Mouse (Mus musculus) cerebral cortex, adult 2 months (tissue): ENCODE data around the gene Prkn.

Source experiments
- WGBS: fragments of 180-500 bp; shearing (Covaris S2); methylation state at CpG from one replicate; pipeline ENCODE4 v1.1.7; 2018; 5-methylcytosine and 5-hydroxymethylcytosine counted together

The Prkn gene

GRCm38 (mm10) chr17:11538826-11539225 lies 698.6 kb downstream of the Prkn start:
- WGBS = 92% methylated on average over 7 of the region's 7 CpGs

DNA sequence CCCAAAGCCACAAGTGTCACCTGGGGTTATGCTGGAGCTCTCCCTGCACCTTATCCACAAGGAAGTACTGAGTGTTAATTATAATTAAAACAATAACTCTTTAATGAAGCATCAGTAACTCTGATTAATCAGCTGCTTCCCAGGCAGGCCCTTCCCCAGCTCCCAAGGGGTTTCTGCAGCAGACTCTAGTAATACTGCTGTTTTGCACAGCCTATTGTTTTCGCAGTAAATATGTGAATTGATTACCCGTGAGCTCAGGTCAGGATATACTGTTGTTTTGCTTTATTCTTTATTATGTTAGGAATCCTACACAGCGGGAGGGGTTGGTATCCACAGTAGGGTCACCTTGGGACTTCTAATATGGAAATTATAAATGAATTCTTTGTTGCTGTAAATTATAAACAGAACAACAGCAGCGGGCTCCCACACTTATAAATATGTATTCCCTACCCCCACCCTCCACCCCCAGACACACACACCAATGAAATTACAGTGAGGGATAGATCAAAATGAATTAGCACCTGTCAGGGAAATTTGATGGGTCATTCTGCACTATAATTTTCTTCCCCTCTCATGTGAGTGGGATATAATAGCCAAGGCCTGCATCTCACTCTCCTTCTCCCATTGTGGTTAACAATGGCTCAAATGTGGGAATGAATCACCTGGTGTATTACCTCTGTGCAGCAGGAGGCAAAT lies 701.9 kb downstream of the Prkn start:
- 78% methylated on average over 4 of the region's 4 CpGs for WGBS

GRCm38 (mm10) chr17:11550562-11550961 lies 710.4 kb downstream of the Prkn start:
- WGBS = 86% methylated on average over 5 of the region's 5 CpGs

GRCm38 (mm10) chr17:11565681-11566080 lies 725.5 kb downstream of the Prkn start:
- 86% methylated on average over 6 of the region's 6 CpGs for WGBS

DNA sequence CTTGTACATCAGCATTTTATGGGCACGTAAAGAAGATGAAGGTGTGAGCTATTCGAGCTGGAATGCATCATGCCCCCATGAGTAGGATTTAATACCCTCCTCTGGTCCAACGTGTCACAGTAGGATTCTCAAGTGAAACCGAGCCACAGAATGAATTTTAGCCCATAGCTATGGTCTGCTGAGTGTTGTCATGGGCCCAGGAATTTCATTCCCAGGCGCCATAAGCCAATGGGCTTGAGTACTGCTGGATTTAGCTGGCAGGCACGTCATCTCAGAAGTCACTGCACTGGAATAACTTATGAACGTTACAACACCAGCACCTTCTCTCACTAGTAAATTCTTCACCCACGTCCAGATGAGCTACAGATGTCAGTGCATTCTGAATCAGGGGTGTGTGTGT lies 730.2 kb downstream of the Prkn start:
- WGBS = 78% methylated on average over 8 of the region's 8 CpGs

DNA sequence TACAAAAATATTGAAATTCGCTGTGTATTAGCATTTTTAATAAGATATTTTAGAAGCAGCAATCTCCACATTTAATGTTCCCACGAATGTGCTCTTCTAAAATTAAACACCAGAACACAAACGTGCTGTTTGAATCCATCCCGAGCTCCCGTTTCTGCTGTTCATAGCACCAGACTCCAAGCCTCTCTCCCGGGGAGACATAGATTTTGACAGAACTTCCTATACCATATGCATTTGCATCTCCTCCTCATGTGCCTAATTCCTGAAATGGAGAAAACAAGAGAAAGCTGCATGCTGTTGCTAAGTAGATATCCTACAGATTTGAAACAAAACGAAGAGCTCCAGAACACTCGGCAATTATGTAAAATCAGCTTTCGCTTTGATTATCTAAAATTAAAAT lies 733.5 kb downstream of the Prkn start:
- WGBS = 44% methylated on average over 9 of the region's 9 CpGs

DNA sequence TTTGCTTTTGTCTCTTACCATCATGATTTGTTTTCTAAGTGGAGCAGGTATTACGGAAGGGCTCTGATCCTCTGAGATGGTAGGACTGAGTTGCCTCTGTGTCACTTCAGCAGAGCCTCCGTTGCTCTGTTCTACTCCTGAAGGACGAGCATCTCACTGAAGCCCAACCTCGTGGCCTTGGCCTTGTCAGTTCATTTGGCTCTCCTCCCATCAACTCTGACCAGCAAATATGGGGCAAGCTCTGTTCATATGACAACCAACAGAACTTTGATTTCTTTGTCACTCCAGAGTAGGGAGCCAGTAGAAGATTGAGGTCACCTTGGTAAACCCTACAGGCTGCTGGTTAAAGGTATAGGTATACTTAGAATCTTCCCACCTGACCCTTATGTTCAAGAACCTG lies 745.3 kb downstream of the Prkn start:
- WGBS = 91% methylated on average over 4 of the region's 4 CpGs

DNA sequence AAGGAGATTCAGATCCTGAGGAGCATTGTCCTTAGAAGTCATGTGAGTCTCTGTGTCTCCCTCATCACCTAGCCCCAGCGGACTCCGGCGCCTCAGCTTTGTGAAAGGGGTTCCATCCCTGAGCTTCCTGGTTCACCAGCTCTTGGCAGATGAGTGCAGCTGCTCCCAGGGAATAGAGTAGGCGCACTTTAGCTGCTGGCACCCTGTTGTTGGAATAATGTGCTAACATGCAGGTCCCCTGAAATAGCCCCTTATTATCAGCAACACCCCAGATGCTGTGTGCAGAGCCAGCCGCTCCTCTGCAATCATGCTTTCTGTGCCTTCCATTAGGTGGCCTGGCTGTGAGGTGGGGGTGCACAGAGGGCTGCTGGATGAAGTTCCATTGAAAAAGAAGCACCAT lies 767.7 kb downstream of the Prkn start:
- WGBS = 76% methylated on average over 5 of the region's 5 CpGs

GRCm38 (mm10) chr17:11611459-11611858 lies 771.3 kb downstream of the Prkn start:
- WGBS = 4% methylated on average over 7 of the region's 7 CpGs

- 55% methylated on average over 21 of the region's 21 CpGs for WGBS
These were observed 772.8 kb downstream of the Prkn start for GRCm38 (mm10) chr17:11612801-11613531.

DNA sequence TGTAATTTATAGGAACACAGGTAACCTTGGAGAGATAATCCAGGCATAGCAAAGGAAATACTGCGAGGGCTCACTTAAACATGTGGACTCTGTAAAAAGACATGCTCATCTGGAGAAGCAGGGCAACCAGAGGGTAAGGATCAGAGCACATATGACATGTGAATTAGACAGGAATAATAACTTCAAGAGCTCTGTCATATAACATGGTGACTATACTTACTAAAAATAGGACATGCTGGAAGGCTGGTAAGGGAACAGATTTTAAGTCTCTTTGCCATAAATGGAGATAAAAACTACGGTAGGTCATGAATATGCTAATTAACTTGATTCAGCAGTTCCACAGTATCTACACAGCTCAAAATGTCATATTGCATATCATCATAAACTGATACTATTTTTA lies 777.4 kb downstream of the Prkn start:
- 57% methylated on average over 2 of the region's 2 CpGs for WGBS

GRCm38 (mm10) chr17:11618886-11619590 lies 778.9 kb downstream of the Prkn start:
- WGBS = 50% methylated on average over 8 of the region's 8 CpGs

DNA sequence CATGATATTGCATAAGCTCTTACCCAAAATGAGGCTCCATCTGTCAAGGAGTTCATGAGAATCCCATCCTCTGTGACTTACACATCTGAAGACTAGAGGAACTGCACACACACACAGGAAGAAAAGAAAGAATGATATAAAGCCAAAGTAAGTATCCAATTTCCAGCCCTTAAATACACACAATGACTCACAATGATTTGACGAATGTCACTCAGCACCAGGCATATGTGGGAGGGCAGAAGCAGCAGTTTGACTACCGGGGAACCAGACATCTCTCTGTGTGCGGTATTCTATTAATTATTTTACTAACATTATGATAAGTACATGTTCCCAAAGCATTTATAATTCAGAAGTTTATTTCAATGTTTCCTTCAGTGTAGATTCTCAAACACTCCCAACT lies 780.6 kb downstream of the Prkn start:
- 59% methylated on average over 3 of the region's 3 CpGs for WGBS

GRCm38 (mm10) chr17:11621492-11621891 lies 781.3 kb downstream of the Prkn start:
- 42% methylated on average over 3 of the region's 3 CpGs for WGBS

DNA sequence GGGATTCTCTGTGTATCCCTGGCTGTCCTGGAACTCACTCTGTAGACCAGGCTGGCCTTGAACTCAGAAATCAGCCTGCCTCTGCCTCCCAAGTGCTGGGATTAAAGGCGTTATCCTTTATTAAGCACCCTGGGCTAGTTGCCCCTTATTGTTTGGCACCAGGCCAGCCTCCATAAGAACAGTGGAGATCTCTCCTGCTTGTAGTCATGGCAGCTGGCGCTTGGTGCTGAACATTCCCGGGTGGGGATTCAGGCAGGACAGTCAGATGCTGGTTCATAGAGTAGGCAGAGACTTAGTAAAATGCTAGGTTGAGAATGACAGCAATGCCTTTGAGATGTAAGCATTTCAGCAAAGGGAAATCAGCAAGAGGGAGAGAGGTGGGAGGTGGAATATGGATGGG lies 786.1 kb downstream of the Prkn start:
- 73% methylated on average over 3 of the region's 3 CpGs for WGBS

DNA sequence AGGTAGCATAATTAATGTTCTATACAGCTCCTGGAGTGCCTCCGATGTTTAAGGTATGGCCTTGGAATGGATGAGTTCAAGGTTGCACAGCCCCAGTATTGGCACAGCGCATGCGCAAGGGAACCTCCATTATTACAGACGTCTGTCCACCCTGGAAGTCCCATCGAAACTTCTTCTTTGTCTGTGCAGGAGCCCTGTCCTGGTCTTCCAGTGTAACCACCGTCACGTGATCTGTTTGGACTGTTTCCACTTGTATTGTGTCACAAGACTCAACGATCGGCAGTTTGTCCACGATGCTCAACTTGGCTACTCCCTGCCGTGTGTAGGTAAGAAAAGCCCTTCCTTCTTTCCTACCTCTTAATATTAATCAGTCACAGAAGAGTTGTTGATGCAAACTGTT lies 794.9 kb downstream of the Prkn start:
- WGBS = 95% methylated on average over 11 of the region's 11 CpGs

DNA sequence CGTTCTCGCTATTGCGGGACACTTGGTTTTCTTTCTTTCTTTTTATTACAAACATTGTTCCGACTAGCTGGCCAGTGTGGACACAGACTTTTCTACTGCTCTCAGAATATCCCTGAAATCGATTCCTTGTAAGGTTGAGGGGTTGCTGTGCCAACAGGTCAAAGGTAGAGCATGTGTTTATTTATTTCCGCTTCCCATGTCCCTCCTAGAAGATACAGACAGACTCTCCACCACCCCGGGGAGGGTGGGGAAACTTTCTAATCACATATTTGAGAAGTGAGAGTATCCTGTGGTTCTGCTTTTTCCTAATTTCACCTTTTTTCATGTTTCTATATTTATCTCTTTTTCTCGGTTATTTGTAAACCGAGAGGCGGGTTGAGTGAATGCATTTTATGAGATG lies 797.5 kb downstream of the Prkn start:
- 83% methylated on average over 10 of the region's 10 CpGs for WGBS

DNA sequence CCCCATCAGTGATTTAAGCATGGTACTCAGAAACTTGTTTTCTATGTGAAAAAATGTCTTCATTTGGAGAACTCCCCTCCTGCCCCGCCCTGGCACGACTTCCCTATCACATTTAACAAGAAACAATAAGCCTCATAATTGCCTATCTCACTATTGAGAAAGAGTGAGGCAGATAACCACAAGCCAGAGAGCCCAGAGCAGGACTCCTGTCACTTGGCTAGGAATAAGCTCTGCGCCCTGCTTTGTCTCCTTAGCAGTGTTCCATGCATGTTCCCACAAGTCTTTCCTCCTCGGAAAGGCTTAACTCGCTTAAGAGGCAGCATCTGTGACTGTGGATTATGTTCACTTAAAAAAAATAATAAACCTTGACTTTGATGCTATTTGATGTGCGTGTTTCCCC lies 798.3 kb downstream of the Prkn start:
- WGBS = 79% methylated on average over 6 of the region's 6 CpGs

DNA sequence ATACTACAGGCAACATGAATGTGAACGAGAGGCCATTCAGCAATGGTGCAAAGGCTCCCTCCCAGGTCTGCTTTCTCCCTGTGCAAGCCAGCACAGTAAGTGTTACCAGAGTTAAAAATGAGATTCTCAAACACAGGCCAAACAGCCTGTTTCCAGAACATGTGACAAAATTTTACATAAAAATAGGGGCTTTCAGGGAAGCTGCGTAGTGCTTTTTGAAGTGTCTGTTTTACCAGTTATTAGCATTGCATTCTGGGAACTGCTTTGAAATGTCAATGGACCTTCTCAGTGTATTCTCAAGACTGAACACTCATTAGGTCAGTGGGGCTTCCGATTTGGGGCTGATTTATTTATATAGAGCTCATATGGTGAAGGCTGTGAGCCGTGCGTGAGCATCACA lies 799.6 kb downstream of the Prkn start:
- WGBS = 76% methylated on average over 5 of the region's 5 CpGs

DNA sequence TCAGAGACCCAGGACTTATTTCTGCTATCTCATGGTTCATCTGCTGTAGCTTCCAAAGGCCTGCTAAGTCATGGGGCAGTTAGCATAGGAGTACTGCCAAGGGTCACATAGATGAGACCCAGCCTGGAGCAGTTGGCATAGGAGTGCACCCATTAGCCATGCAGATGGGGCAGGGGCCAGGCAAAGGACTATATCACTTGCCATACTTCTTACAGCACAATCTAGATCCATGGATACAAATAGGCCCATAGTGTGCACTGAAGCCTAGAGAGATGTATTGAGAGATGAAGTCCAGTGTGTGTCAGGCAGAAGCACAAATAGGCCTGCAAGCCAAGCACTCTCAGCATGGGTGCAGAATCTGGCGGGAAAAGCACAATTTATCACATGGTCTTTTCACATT lies 802.1 kb downstream of the Prkn start:
- 79% methylated on average over 1 of the region's 1 CpGs for WGBS

DNA sequence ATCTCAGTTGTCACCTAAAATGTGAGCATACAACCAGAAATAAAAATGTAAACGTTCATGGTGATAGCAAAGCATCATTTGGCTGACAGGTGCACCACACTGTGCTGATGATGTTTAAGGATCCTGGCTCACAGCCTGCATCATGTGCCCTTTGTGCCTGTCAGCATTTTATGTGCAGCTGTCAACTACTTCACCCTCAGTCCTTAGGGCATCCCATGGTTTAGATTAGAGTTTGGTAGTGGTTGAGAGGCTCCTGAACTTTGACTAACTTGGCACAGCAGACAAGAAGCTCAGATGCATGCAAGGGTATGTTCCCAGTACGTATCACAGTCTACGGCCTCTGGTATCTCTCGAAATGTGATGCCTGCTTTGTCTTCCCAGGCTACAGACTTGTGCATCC lies 803.8 kb downstream of the Prkn start:
- WGBS = 79% methylated on average over 4 of the region's 4 CpGs

DNA sequence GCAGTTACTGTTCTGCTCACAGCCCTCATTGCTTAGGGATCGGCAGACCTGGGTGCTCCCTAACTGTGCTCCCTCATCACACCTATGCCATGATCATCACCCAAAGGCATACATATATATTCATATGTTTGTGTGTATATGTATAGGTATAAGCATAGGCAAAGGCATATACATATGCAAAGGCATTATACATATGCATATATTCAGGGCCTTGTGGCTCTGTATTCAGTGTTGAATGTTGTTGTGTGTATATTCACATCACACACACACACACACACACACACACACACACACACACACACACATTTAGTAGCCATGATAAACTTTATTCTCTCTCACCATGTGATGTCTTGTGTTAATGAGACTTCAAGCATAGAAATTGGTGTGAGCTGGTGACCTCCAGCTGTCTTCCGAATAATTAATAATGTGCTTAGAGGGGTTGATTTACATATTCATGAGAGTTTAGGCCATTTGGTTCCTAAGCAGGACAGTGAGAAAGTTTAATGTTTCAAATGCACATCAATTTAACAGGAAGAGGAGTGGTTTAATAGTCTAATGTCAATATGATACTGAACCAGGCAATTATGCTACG lies 804.8 kb downstream of the Prkn start:
- 83% methylated on average over 3 of the region's 3 CpGs for WGBS

GRCm38 (mm10) chr17:11656397-11656796 lies 816.2 kb downstream of the Prkn start:
- 79% methylated on average over 5 of the region's 5 CpGs for WGBS
